Mouse (Mus musculus): ENCODE results near the gene Olfr1232. TPM values are rescaled to one million over a fixed set of nuclear protein-coding genes. Genes with fewer than 3 reads are reported as not detected.

The Olfr1232 gene
- not detected in 2 replicates for polyA plus RNA-seq (2015; fragmentation: Nextera tagmentation; extraction: Ambion mirVana)

GRCm38 (mm10) chr2:89329575-89329974 is at the start of gene Olfr1232:
Gene Olfr1232, minus strand, starts transcription at chr2:89329675.
- no peaks in the 10 kb centered on the region for H3K36me3 ChIP-seq (ENCODE audit: poor library complexity, severe bottlenecking)
- no peaks in the 10 kb centered on the region for H3K4me1 ChIP-seq
- H3K4me3 ChIP-seq: no peak within 1 kb of the TSS
- H3K9ac ChIP-seq: no peak within 1 kb of the TSS
- no peak for ATAC-seq
- H3K4me2 ChIP-seq: no peak within 1 kb of the TSS
- H3K27me3 ChIP-seq: no peaks in the 10 kb centered on the region
- no peaks in the 10 kb centered on the region for H3K9me3 ChIP-seq (replicated peaks)
- no peak within 1 kb of the TSS for H3K27ac ChIP-seq

- H3K27me3 ChIP-seq: no peaks in the 10 kb centered on the region
- H3K4me1 ChIP-seq: no peaks in the 10 kb centered on the region
- no peak within 1 kb of the TSS for H3K4me2 ChIP-seq
- no peaks in the 10 kb centered on the region for H3K36me3 ChIP-seq (ENCODE audit: poor library complexity, severe bottlenecking)
- H3K9ac ChIP-seq: no peak within 1 kb of the TSS
- no peak for ATAC-seq
- H3K27ac ChIP-seq: no peak within 1 kb of the TSS
- H3K4me3 ChIP-seq: no peak within 1 kb of the TSS
- H3K9me3 ChIP-seq (replicated peaks): no peaks in the 10 kb centered on the region
- 91% methylated on average over 4 of the region's 4 CpGs for WGBS
Measured at GRCm38 (mm10) chr2:89364765-89365164, 35.3 kb upstream of the Olfr1232 start, which contains the start of gene Olfr1234. Gene Olfr1234, minus strand, starts transcription at chr2:89364865.

DNA sequence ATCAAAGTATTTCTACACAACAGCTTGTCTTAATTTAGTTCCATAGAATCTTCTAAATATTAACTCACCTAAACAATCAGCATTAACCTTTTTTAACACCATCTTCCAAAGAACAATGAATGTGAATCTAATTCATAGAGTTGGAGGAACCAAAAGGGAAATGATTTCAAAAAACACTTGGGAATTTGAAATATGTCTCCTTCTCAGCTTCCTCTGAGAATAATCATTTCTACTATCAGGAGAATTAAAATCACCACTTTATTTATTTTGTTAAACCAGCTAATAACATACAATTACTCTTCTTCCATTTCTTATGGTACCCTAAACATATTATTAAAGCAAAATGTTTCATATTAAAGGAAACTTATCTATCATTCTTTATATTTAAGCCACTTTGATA is 12.8 kb upstream of the Olfr1232 start, which contains the start of gene Olfr1233:
Gene Olfr1233, minus strand, starts transcription at position 101 of the 400 bp plus-strand sequence.
- H3K27ac ChIP-seq: no peak within 1 kb of the TSS

DNA sequence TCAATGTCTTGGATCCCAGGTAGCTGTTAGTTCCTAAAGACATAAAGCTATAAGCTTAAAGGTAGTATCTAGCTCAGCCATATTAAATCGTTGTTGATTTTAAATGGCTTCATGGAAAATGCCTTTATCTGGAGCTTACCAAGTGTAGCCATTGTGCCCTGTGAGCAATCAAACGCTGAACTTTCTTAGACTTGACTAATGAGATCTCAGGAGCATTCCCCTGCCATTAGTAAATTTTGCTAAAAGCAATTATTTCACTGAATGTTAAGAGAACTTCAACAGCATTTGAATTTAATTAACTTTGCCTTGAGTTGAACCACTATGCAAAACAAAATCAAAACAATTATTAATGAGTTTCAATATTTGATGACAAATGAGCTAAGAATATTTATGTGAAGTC is 22.5 kb downstream of the Olfr1232 start, which contains the start of gene Olfr1231:
Gene Olfr1231, minus strand, starts transcription at position 101 of the 400 bp plus-strand sequence.
- no peaks in the 10 kb centered on the region for H3K4me1 ChIP-seq
- ATAC-seq: no peak
- no peaks in the 10 kb centered on the region for H3K9me3 ChIP-seq (replicated peaks)
- no peaks in the 10 kb centered on the region for H3K36me3 ChIP-seq (ENCODE audit: poor library complexity, severe bottlenecking)
- 64% methylated on average over 2 of the region's 2 CpGs for WGBS
- no peak within 1 kb of the TSS for H3K27ac ChIP-seq
- H3K9ac ChIP-seq: no peak within 1 kb of the TSS
- no peak within 1 kb of the TSS for H3K4me3 ChIP-seq
- H3K4me2 ChIP-seq: no peak within 1 kb of the TSS
- no peaks in the 10 kb centered on the region for H3K27me3 ChIP-seq

More for the DNA sequence above, 12.8 kb upstream of the Olfr1232 start, which contains the start of gene Olfr1233:
- no peaks in the 10 kb centered on the region for H3K9me3 ChIP-seq (replicated peaks)
- no peak within 1 kb of the TSS for H3K4me2 ChIP-seq
- no peaks in the 10 kb centered on the region for H3K27me3 ChIP-seq
- ATAC-seq: no peak
- H3K4me1 ChIP-seq: no peaks in the 10 kb centered on the region
- H3K4me3 ChIP-seq: no peak within 1 kb of the TSS
- no peaks in the 10 kb centered on the region for H3K36me3 ChIP-seq (ENCODE audit: poor library complexity, severe bottlenecking)
- H3K9ac ChIP-seq: no peak within 1 kb of the TSS

DNA sequence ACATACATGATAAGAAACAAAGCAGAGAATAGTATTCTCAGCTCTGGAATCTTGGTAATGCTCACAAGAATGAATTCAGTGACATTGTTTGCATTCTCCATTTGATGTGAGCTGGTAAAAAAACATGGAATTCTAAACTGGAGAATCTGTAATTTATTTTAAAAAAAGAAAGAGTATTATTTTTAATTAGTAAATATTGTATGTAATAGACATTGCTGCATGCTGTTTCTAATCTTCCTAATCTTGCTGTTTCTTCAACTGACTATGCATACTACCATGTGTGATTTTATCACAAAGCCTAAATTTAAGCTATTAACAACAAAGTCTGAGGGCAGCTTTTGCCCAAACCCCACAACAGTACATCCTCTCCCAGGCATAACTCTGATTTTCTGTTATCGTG is 32.3 kb downstream of the Olfr1232 start, which contains the start of gene Olfr1230:
Gene Olfr1230, minus strand, starts transcription at position 101 of the 400 bp plus-strand sequence.
- no peak within 1 kb of the TSS for H3K4me2 ChIP-seq
- H3K9me3 ChIP-seq (replicated peaks): no peaks in the 10 kb centered on the region
- 93% methylated on average over 1 of the region's 1 CpGs for WGBS
- no peak within 1 kb of the TSS for H3K9ac ChIP-seq
- no peaks in the 10 kb centered on the region for H3K4me1 ChIP-seq
- H3K27me3 ChIP-seq: no peaks in the 10 kb centered on the region
- no peak within 1 kb of the TSS for H3K27ac ChIP-seq
- H3K36me3 ChIP-seq (ENCODE audit: poor library complexity, severe bottlenecking): no peaks in the 10 kb centered on the region
- H3K4me3 ChIP-seq: no peak within 1 kb of the TSS
- ATAC-seq: no peak

DNA sequence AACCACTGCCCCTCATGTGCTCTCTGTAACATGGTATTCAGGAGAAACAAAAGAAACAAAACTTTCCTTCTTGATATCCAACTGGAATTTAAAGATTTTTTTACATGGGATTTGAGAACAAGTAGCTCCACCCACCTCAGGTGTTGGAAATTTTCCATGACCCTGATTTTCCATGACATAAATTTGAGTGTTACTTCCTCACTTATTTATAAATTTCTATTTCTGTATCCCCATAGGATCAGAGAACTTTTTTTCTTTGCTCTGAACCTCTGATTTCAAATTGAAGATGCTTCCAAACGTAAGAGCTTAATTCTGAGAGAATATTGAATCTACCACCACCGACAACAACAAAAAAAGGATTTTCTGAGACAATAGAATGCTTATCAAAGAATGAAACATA is 41.6 kb downstream of the Olfr1232 start, which contains the start of gene Olfr1229:
Gene Olfr1229, minus strand, starts transcription at position 101 of the 400 bp plus-strand sequence.
- 73% methylated on average over 2 of the region's 2 CpGs for WGBS
- no peaks in the 10 kb centered on the region for H3K36me3 ChIP-seq (ENCODE audit: poor library complexity, severe bottlenecking)
- no peak within 1 kb of the TSS for H3K4me2 ChIP-seq
- ATAC-seq: no peak
- H3K4me1 ChIP-seq: no peaks in the 10 kb centered on the region
- H3K27ac ChIP-seq: no peak within 1 kb of the TSS
- no peak within 1 kb of the TSS for H3K4me3 ChIP-seq
- H3K9ac ChIP-seq: no peak within 1 kb of the TSS
- no peaks in the 10 kb centered on the region for H3K27me3 ChIP-seq
- H3K9me3 ChIP-seq (replicated peaks): no peaks in the 10 kb centered on the region

Other genes with a start within 250 kb of the Olfr1232 start
- gene Olfr1219, start 246.2 kb downstream of the Olfr1232 start, polyA plus RNA-seq (2015; fragmentation: Nextera tagmentation; extraction: Ambion mirVana): not detected in 2 replicates
- not detected in 2 replicates for gene Olfr1220, start 222.8 kb downstream of the Olfr1232 start, polyA plus RNA-seq (2015; fragmentation: Nextera tagmentation; extraction: Ambion mirVana)
- gene Olfr1221, start 212.4 kb downstream of the Olfr1232 start, polyA plus RNA-seq (2015; fragmentation: Nextera tagmentation; extraction: Ambion mirVana): not detected in 2 replicates
- not detected in 2 replicates for gene Olfr1222, start 196.6 kb downstream of the Olfr1232 start, polyA plus RNA-seq (2015; fragmentation: Nextera tagmentation; extraction: Ambion mirVana)
- not detected in 2 replicates for gene Olfr1223, start 178.1 kb downstream of the Olfr1232 start, polyA plus RNA-seq (2015; fragmentation: Nextera tagmentation; extraction: Ambion mirVana)
- gene Olfr1224-ps1, start 165.6 kb downstream of the Olfr1232 start, polyA plus RNA-seq (2015; fragmentation: Nextera tagmentation; extraction: Ambion mirVana): not detected in 2 replicates
- gene Olfr1225, start 155.0 kb downstream of the Olfr1232 start, polyA plus RNA-seq (2015; fragmentation: Nextera tagmentation; extraction: Ambion mirVana): not detected in 2 replicates
- not detected in 2 replicates for gene Olfr1226, start 129.6 kb downstream of the Olfr1232 start, polyA plus RNA-seq (2015; fragmentation: Nextera tagmentation; extraction: Ambion mirVana)
- not detected in 2 replicates for gene Olfr1228, start 75.6 kb downstream of the Olfr1232 start, polyA plus RNA-seq (2015; fragmentation: Nextera tagmentation; extraction: Ambion mirVana)
- gene Olfr1229, start 41.7 kb downstream of the Olfr1232 start, polyA plus RNA-seq (2015; fragmentation: Nextera tagmentation; extraction: Ambion mirVana): not detected in 2 replicates
- not detected in 2 replicates for gene Olfr1230, start 32.4 kb downstream of the Olfr1232 start, polyA plus RNA-seq (2015; fragmentation: Nextera tagmentation; extraction: Ambion mirVana)
- gene Olfr1231, start 22.6 kb downstream of the Olfr1232 start, polyA plus RNA-seq (2015; fragmentation: Nextera tagmentation; extraction: Ambion mirVana): not detected in 2 replicates
- not detected in 2 replicates for gene Olfr1233, start 12.7 kb upstream of the Olfr1232 start, polyA plus RNA-seq (2015; fragmentation: Nextera tagmentation; extraction: Ambion mirVana)
- gene Olfr1234, start 35.2 kb upstream of the Olfr1232 start, polyA plus RNA-seq (2015; fragmentation: Nextera tagmentation; extraction: Ambion mirVana): not detected in 2 replicates
- gene Olfr1238, start 80.0 kb upstream of the Olfr1232 start, polyA plus RNA-seq (2015; fragmentation: Nextera tagmentation; extraction: Ambion mirVana): not detected in 2 replicates
- gene Olfr1239, start 90.7 kb upstream of the Olfr1232 start, polyA plus RNA-seq (2015; fragmentation: Nextera tagmentation; extraction: Ambion mirVana): not detected in 2 replicates
- not detected in 2 replicates for gene Olfr1240, start 113.3 kb upstream of the Olfr1232 start, polyA plus RNA-seq (2015; fragmentation: Nextera tagmentation; extraction: Ambion mirVana)
- not detected in 2 replicates for gene Olfr1241, start 157.5 kb upstream of the Olfr1232 start, polyA plus RNA-seq (2015; fragmentation: Nextera tagmentation; extraction: Ambion mirVana)
- gene Olfr1242, start 168.7 kb upstream of the Olfr1232 start, polyA plus RNA-seq (2015; fragmentation: Nextera tagmentation; extraction: Ambion mirVana): not detected in 2 replicates
- not detected in 2 replicates for gene Olfr1243, start 201.8 kb upstream of the Olfr1232 start, polyA plus RNA-seq (2015; fragmentation: Nextera tagmentation; extraction: Ambion mirVana)
- not detected in 2 replicates for gene Olfr1245, start 248.8 kb upstream of the Olfr1232 start, polyA plus RNA-seq (2015; fragmentation: Nextera tagmentation; extraction: Ambion mirVana)

Data from forebrain, embryonic 13.5 days (tissue).